Mouse (Mus musculus): ENCODE results near the gene Ssx2ip. TPM values are rescaled to one million over a fixed set of nuclear protein-coding genes. Genes with fewer than 3 reads are reported as not detected.

The Ssx2ip gene
- polyA plus RNA-seq, 1 experiment from 2014 or later: 25.1 TPM

DNA sequence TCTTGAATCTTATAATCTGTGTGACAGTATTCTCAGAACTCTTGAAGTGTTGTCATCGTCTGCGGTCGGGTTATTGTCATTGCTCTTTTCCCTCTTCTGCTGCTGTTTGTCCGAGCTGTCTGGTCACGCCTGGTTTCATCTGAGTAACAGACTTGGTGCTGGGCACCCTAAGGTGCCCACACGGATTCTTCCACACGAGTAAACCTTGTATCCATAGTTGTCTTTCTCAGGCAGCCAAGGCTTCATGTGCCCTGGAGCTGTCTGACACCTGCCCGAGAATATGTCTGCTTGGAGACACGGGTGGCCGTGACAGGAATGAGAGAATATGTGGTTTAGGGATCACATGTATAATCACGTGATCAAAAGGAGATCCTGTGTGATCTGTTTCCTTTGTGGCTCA lies 31.1 kb downstream of the Ssx2ip start:
- Histone ChIP-seq H3K27ac (ENCODE audit: low read depth, low read length) (no peak overlapping the region), H3K4me1 (replicated peaks; ENCODE audit: control insufficient read depth, insufficient read depth, low read length) (no peaks in the 10 kb centered on the region), H3K27me3 (ENCODE audit: control insufficient read depth, insufficient read depth, low read length) (no peaks in the 10 kb centered on the region), H3K4me3 (ENCODE audit: low read depth, low read length) (no peak overlapping the region), H3K9ac (ENCODE audit: low read depth, low read length) (no peak overlapping the region), H3K36me3 (ENCODE audit: control insufficient read depth, insufficient read depth, low read length) (0 out of 2 replicates have a peak, but pooled peaks cover 2% of the 10 kb centered on the region), H3K9me3 (ENCODE audit: control insufficient read depth, low read length) (no peaks in the 10 kb centered on the region), H3K4me2 (replicated peaks; ENCODE audit: low read depth, low read length) (no peak overlapping the region)
- no peak for ATAC-seq (ENCODE audit: low FRiP score)
- DNase-seq (ENCODE audit: low spot score): no peak
- 92% methylated on average over 11 of the region's 11 CpGs for WGBS

DNA sequence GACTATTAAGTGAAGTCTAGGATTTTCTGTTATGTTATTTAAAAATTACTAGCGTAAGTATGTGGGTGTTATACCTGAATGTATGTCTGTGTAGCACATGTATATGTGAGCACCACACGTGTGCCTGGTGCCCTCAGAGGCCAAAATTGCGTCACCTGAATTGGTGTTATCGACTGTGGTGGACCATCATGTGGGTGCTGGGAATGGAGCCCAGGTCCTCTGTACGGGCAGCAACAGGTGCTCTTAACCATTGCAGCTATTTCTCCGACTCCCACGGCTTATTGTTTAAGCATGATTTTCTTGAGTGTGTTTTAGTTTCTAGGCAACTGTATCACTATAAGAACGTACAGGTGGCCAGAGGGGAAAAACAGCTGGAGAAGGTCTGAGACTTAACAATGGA lies 31.7 kb downstream of the Ssx2ip start:
- Histone ChIP-seq H3K9me3 (ENCODE audit: control insufficient read depth, low read length) (no peaks in the 10 kb centered on the region), H3K9ac (ENCODE audit: low read depth, low read length) (no peak overlapping the region), H3K36me3 (ENCODE audit: control insufficient read depth, insufficient read depth, low read length) (0 out of 2 replicates have a peak, but pooled peaks cover 2% of the 10 kb centered on the region), H3K4me2 (replicated peaks; ENCODE audit: low read depth, low read length) (no peak overlapping the region), H3K27me3 (ENCODE audit: control insufficient read depth, insufficient read depth, low read length) (no peaks in the 10 kb centered on the region), H3K4me1 (replicated peaks; ENCODE audit: control insufficient read depth, insufficient read depth, low read length) (no peaks in the 10 kb centered on the region), H3K4me3 (ENCODE audit: low read depth, low read length) (no peak overlapping the region), H3K27ac (ENCODE audit: low read depth, low read length) (no peak overlapping the region)
- no peak for DNase-seq (ENCODE audit: low spot score)
- 95% methylated on average over 8 of the region's 8 CpGs for WGBS
- ATAC-seq (ENCODE audit: low FRiP score): no peak

DNA sequence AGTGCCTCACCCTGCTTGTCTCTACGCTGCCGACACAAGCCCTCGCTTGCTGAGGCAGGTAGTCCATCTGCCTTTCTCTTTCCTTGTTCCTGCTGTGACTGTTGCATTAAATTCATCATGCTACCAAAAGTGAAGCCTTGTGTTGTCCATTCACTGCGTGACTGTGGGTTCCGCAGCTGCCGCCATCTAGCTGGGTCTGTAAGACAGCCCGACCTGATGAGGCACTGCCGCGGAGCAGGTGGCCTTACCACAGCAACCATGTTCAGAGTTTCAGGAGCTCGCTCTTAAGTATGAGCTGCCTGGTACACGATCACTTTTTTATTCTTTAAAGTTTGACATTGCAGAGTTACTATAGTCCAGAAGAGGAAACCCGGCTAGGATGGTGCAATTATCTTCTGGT lies 35.6 kb downstream of the Ssx2ip start:
- no peaks in the 10 kb centered on the region for H3K27me3 ChIP-seq (ENCODE audit: control insufficient read depth, insufficient read depth, low read length)
- H3K36me3 ChIP-seq (ENCODE audit: control insufficient read depth, insufficient read depth, low read length): 0 out of 2 replicates have a peak, but pooled peaks cover 2% of the 10 kb centered on the region
- H3K4me1 ChIP-seq (replicated peaks; ENCODE audit: control insufficient read depth, insufficient read depth, low read length): no peaks in the 10 kb centered on the region
- H3K27ac ChIP-seq (ENCODE audit: low read depth, low read length): no peak overlapping the region
- no peak for DNase-seq (ENCODE audit: low spot score)
- ATAC-seq (ENCODE audit: low FRiP score): no peak
- no peak overlapping the region for H3K4me2 ChIP-seq (replicated peaks; ENCODE audit: low read depth, low read length)
- H3K4me3 ChIP-seq (ENCODE audit: low read depth, low read length): no peak overlapping the region
- H3K9me3 ChIP-seq (ENCODE audit: control insufficient read depth, low read length): no peaks in the 10 kb centered on the region
- 93% methylated on average over 12 of the region's 12 CpGs for WGBS
- H3K9ac ChIP-seq (ENCODE audit: low read depth, low read length): no peak overlapping the region

DNA sequence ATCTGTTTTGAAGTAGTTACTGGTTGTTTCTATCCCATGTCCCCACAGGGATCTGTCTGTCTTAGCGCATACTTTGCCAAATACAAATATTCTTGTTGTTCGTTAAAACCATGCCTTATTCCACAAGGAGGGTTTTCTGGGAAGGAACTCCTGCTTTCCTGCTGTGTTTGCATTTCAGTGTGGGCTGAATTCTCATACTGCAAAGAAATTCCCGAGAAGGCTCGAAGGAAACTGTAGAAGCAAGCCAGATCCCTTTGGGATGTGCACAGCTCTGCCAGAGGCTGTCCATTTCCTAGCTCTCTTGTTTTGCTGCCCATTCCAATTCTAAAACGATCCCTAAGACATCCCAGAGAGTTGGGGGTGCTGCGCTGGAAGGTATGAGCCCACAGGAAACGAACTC lies 36.0 kb downstream of the Ssx2ip start:
- DNase-seq (ENCODE audit: low spot score) (no peak), ATAC-seq (ENCODE audit: low FRiP score) (no peak)
- Histone ChIP-seq H3K4me3 (ENCODE audit: low read depth, low read length) (no peak overlapping the region), H3K27ac (ENCODE audit: low read depth, low read length) (no peak overlapping the region), H3K4me1 (replicated peaks; ENCODE audit: control insufficient read depth, insufficient read depth, low read length) (no peaks in the 10 kb centered on the region), H3K9ac (ENCODE audit: low read depth, low read length) (no peak overlapping the region), H3K4me2 (replicated peaks; ENCODE audit: low read depth, low read length) (no peak overlapping the region), H3K9me3 (ENCODE audit: control insufficient read depth, low read length) (no peaks in the 10 kb centered on the region), H3K36me3 (ENCODE audit: control insufficient read depth, insufficient read depth, low read length) (0 out of 2 replicates have a peak, but pooled peaks cover 2% of the 10 kb centered on the region), H3K27me3 (ENCODE audit: control insufficient read depth, insufficient read depth, low read length) (no peaks in the 10 kb centered on the region)
- 82% methylated on average over 7 of the region's 7 CpGs for WGBS

DNA sequence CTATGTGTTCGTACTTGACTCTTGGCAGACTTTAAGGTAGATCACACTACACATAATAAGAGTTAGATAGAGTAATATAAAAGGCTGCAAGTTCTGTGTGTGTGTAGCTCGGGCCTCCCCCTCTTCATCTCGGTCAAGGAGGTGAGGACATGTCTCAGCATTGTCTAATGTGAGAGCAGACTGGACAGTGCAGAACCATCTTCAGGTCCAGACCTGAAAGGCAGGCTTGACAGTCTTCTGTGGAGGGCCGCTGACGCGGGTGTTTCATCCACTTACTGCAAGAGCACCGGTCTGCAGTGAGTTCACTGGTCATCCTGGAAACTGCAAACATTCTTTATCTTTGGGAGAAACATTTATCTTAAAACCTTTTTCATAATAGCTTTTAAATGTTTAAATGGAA lies 38.0 kb downstream of the Ssx2ip start:
- WGBS: 91% methylated on average over 7 of the region's 7 CpGs
- no peak overlapping the region for H3K4me2 ChIP-seq (replicated peaks; ENCODE audit: low read depth, low read length)
- no peak for ATAC-seq (ENCODE audit: low FRiP score)
- H3K9ac ChIP-seq (ENCODE audit: low read depth, low read length): no peak overlapping the region
- H3K4me1 ChIP-seq (replicated peaks; ENCODE audit: control insufficient read depth, insufficient read depth, low read length): no peaks in the 10 kb centered on the region
- H3K36me3 ChIP-seq (ENCODE audit: control insufficient read depth, insufficient read depth, low read length): 0 out of 2 replicates have a peak, but pooled peaks cover 2% of the 10 kb centered on the region
- no peak overlapping the region for H3K27ac ChIP-seq (ENCODE audit: low read depth, low read length)
- no peaks in the 10 kb centered on the region for H3K9me3 ChIP-seq (ENCODE audit: control insufficient read depth, low read length)
- no peak overlapping the region for H3K4me3 ChIP-seq (ENCODE audit: low read depth, low read length)
- H3K27me3 ChIP-seq (ENCODE audit: control insufficient read depth, insufficient read depth, low read length): no peaks in the 10 kb centered on the region
- no peak for DNase-seq (ENCODE audit: low spot score)

DNA sequence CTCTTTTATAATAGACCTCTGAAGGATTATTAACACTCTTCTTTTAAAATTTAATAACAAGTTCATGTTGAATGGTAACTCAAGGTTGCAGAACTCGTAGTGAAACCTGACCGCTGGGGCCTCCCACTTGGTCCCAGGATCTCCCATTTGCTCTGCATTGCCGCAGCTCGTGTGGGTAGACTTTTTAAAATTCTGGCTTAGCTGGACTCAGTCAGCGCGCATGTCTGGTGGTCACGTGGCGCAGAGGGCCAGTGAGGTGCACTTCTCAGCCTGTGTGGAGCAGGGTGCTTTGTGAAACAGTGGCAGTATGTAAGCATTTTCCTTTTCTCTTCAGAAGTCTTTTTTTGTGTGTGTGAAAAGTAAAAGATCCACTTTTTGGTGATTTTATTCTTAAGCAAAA lies 38.5 kb downstream of the Ssx2ip start:
- H3K9ac ChIP-seq (ENCODE audit: low read depth, low read length): no peak overlapping the region
- 0 out of 2 replicates have a peak, but pooled peaks cover 2% of the 10 kb centered on the region for H3K36me3 ChIP-seq (ENCODE audit: control insufficient read depth, insufficient read depth, low read length)
- no peaks in the 10 kb centered on the region for H3K4me1 ChIP-seq (replicated peaks; ENCODE audit: control insufficient read depth, insufficient read depth, low read length)
- H3K27ac ChIP-seq (ENCODE audit: low read depth, low read length): no peak overlapping the region
- no peak overlapping the region for H3K4me3 ChIP-seq (ENCODE audit: low read depth, low read length)
- ATAC-seq (ENCODE audit: low FRiP score) (no peak), DNase-seq (ENCODE audit: low spot score) (no peak)
- WGBS: 92% methylated on average over 8 of the region's 8 CpGs
- no peak overlapping the region for H3K4me2 ChIP-seq (replicated peaks; ENCODE audit: low read depth, low read length)
- no peaks in the 10 kb centered on the region for H3K27me3 ChIP-seq (ENCODE audit: control insufficient read depth, insufficient read depth, low read length)
- H3K9me3 ChIP-seq (ENCODE audit: control insufficient read depth, low read length): no peaks in the 10 kb centered on the region

DNA sequence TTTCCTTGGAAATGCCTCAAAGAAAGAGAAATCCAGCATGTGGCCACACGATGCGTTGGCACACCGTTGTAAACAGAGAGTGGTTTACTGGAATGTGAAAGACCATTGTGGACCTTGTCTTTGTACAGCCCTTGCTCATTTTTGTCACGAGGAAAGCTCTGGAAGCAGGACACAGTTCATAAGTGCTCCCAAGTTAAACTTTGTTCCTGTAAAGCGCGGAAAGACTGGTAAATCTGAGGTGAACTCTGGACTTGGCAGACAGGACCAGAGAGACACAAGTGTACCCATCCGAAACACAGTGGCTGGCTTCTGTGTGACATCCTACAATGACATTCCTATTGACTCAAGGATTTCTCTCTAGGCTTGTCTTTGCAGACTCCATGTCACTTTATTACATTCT lies 38.9 kb downstream of the Ssx2ip start:
- H3K9ac ChIP-seq (ENCODE audit: low read depth, low read length): no peak overlapping the region
- ATAC-seq (ENCODE audit: low FRiP score): no peak
- WGBS: 92% methylated on average over 7 of the region's 7 CpGs

DNA sequence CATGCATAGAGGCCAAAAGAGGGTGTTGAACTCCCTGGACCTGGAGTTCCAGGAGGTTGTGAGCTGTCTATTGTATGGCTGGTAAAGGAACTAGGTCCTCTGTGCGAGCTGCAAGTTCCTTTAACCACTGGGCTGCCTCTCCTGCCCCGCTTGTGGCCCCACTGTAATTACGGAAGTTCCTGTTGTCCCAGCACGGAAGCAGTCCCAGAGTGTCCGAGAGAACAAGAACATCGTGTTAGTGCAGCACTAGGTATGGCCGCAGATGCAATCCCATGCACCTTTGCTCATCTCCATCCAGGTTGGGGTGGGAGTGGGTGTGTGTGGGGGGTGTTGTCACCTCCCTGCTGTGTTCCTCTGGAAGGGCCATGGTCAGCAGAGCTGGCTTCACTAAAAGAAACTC lies 40.4 kb downstream of the Ssx2ip start:
- Histone ChIP-seq H3K4me3 (ENCODE audit: low read depth, low read length) (no peak overlapping the region), H3K9ac (ENCODE audit: low read depth, low read length) (no peak overlapping the region), H3K27ac (ENCODE audit: low read depth, low read length) (no peak overlapping the region), H3K9me3 (ENCODE audit: control insufficient read depth, low read length) (no peaks in the 10 kb centered on the region), H3K4me1 (replicated peaks; ENCODE audit: control insufficient read depth, insufficient read depth, low read length) (no peaks in the 10 kb centered on the region), H3K4me2 (replicated peaks; ENCODE audit: low read depth, low read length) (no peak overlapping the region), H3K27me3 (ENCODE audit: control insufficient read depth, insufficient read depth, low read length) (no peaks in the 10 kb centered on the region), H3K36me3 (ENCODE audit: control insufficient read depth, insufficient read depth, low read length) (no peaks in the 10 kb centered on the region)
- ATAC-seq (ENCODE audit: low FRiP score) (no peak), DNase-seq (ENCODE audit: low spot score) (no peak)
- WGBS: 94% methylated on average over 7 of the region's 7 CpGs

More for the DNA sequence above, 38.9 kb downstream of the Ssx2ip start:
- Histone ChIP-seq H3K4me1 (replicated peaks; ENCODE audit: control insufficient read depth, insufficient read depth, low read length) (no peaks in the 10 kb centered on the region), H3K36me3 (ENCODE audit: control insufficient read depth, insufficient read depth, low read length) (no peaks in the 10 kb centered on the region), H3K27me3 (ENCODE audit: control insufficient read depth, insufficient read depth, low read length) (no peaks in the 10 kb centered on the region), H3K9me3 (ENCODE audit: control insufficient read depth, low read length) (no peaks in the 10 kb centered on the region), H3K4me3 (ENCODE audit: low read depth, low read length) (no peak overlapping the region), H3K4me2 (replicated peaks; ENCODE audit: low read depth, low read length) (no peak overlapping the region), H3K27ac (ENCODE audit: low read depth, low read length) (no peak overlapping the region)
- DNase-seq (ENCODE audit: low spot score): no peak

DNA sequence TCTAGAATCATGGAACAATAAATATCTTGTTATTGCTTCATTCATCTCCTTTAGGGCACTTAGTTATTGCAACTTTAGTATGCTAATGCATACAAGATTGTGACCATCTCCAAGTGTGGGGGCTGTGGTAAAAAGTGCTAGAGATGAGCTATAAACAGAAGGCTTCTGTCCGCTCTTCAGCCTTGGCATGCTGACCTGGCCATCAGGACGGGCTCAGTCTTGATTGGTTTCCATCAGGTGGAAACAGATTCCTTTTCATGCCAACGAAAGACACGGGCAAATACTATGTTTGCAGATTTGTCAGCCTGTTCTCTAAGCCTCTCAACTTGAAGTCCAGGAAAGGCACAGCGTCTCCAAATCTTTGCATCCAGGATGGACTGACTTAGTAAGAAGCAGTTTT lies 42.7 kb downstream of the Ssx2ip start:
- 92% methylated on average over 5 of the region's 5 CpGs for WGBS
- H3K27ac ChIP-seq (ENCODE audit: low read depth, low read length): no peak overlapping the region
- ATAC-seq (ENCODE audit: low FRiP score) (no peak), DNase-seq (ENCODE audit: low spot score) (no peak)
- H3K9ac ChIP-seq (ENCODE audit: low read depth, low read length): no peak overlapping the region
- no peak overlapping the region for H3K4me2 ChIP-seq (replicated peaks; ENCODE audit: low read depth, low read length)
- H3K4me3 ChIP-seq (ENCODE audit: low read depth, low read length): no peak overlapping the region
- H3K4me1 ChIP-seq (replicated peaks; ENCODE audit: control insufficient read depth, insufficient read depth, low read length): no peaks in the 10 kb centered on the region; the same call in 1 of the 2 replicates
- H3K9me3 ChIP-seq (ENCODE audit: control insufficient read depth, low read length): no peaks in the 10 kb centered on the region
- no peaks in the 10 kb centered on the region for H3K27me3 ChIP-seq (ENCODE audit: control insufficient read depth, insufficient read depth, low read length)
- H3K36me3 ChIP-seq (ENCODE audit: control insufficient read depth, insufficient read depth, low read length): no peaks in the 10 kb centered on the region

All from hindbrain, embryonic 11.5 days (tissue).